Mouse (Mus musculus): ENCODE results near the gene Actn3. TPM values are rescaled to one million over a fixed set of nuclear protein-coding genes. Genes with fewer than 3 reads are reported as not detected.
"Not testable (repeated sequence)": the region's sequence is repeated elsewhere in the genome, so short reads cannot be mapped to it uniquely, and the experiment has no call there.

Gene Actn3
- polyA plus RNA-seq, 1 experiment from 2014 or later, result 2.1 TPM

GRCm38 (mm10) chr19:4836096-4836495 is 41.6 kb downstream of the Actn3 start:
- Histone ChIP-seq H3K36me3 (ENCODE audit: control insufficient read depth, insufficient read depth, low read length) (peaks cover 5% of the 10 kb centered on the region; the same call in 1 of the 2 replicates), H3K27ac (replicated peaks; ENCODE audit: low read depth, low read length) (no peak overlapping the region), H3K27me3 (ENCODE audit: control insufficient read depth, insufficient read depth, low read length) (peaks cover 13% of the 10 kb centered on the region), H3K9me3 (ENCODE audit: control insufficient read depth, low read length) (no peaks in the 10 kb centered on the region), H3K4me3 (replicated peaks; ENCODE audit: low read depth, low read length) (no peak overlapping the region), H3K4me2 (ENCODE audit: low read length) (no peak overlapping the region), H3K4me1 (ENCODE audit: control insufficient read depth, insufficient read depth, low read length) (peaks cover 15% of the 10 kb centered on the region), H3K9ac (replicated peaks; ENCODE audit: low read length) (no peak overlapping the region)
- DNase-seq, result no peak
- ATAC-seq (ENCODE audit: low FRiP score, low TSS enrichment), result no peak
- 81% methylated on average over 2 of the region's 2 CpGs for WGBS

- Histone ChIP-seq H3K4me2 (ENCODE audit: low read length) (no peak overlapping the region), H3K9ac (replicated peaks; ENCODE audit: low read length) (no peak overlapping the region), H3K36me3 (ENCODE audit: control insufficient read depth, insufficient read depth, low read length) (peaks cover 5% of the 10 kb centered on the region), H3K4me3 (replicated peaks; ENCODE audit: low read depth, low read length) (no peak overlapping the region), H3K9me3 (ENCODE audit: control insufficient read depth, low read length) (no peaks in the 10 kb centered on the region), H3K27me3 (ENCODE audit: control insufficient read depth, insufficient read depth, low read length) (no peaks in the 10 kb centered on the region), H3K4me1 (ENCODE audit: control insufficient read depth, insufficient read depth, low read length) (peaks cover 10% of the 10 kb centered on the region), H3K27ac (replicated peaks; ENCODE audit: low read depth, low read length) (no peak overlapping the region)
- DNase-seq (no peak), ATAC-seq (ENCODE audit: low FRiP score, low TSS enrichment) (no peak)
- 91% methylated on average over 8 of the region's 8 CpGs for whole genome bisulfite sequencing
Observed at GRCm38 (mm10) chr19:4833977-4834376, 43.7 kb downstream of the Actn3 start.

GRCm38 (mm10) chr19:4829156-4829555 is 48.6 kb downstream of the Actn3 start:
- Histone ChIP-seq H3K9ac (replicated peaks; ENCODE audit: low read length) (no peak overlapping the region), H3K4me2 (ENCODE audit: low read length) (no peak overlapping the region), H3K27ac (replicated peaks; ENCODE audit: low read depth, low read length) (no peak overlapping the region), H3K27me3 (ENCODE audit: control insufficient read depth, insufficient read depth, low read length) (no peaks in the 10 kb centered on the region), H3K9me3 (ENCODE audit: control insufficient read depth, low read length) (no peaks in the 10 kb centered on the region), H3K4me1 (ENCODE audit: control insufficient read depth, insufficient read depth, low read length) (no peaks in the 10 kb centered on the region), H3K4me3 (replicated peaks; ENCODE audit: low read depth, low read length) (no peak overlapping the region), H3K36me3 (ENCODE audit: control insufficient read depth, insufficient read depth, low read length) (peaks cover 26% of the 10 kb centered on the region)
- DNase-seq, result peak; percentile 24
- 65% methylated on average over 7 of the region's 7 CpGs for WGBS
- no peak for ATAC-seq (ENCODE audit: low FRiP score, low TSS enrichment)

- no peaks in the 10 kb centered on the region for H3K4me1 ChIP-seq (ENCODE audit: control insufficient read depth, insufficient read depth, low read length)
- ATAC-seq (ENCODE audit: low FRiP score, low TSS enrichment) (no peak), DNase-seq (no peak)
- peaks cover 26% of the 10 kb centered on the region for H3K36me3 ChIP-seq (ENCODE audit: control insufficient read depth, insufficient read depth, low read length)
- 64% methylated on average over 16 of the region's 16 CpGs for WGBS
- no peak overlapping the region for H3K4me3 ChIP-seq (replicated peaks; ENCODE audit: low read depth, low read length)
- H3K9me3 ChIP-seq (ENCODE audit: control insufficient read depth, low read length), result no peaks in the 10 kb centered on the region
- H3K27ac ChIP-seq (replicated peaks; ENCODE audit: low read depth, low read length), result no peak overlapping the region
- H3K9ac ChIP-seq (replicated peaks; ENCODE audit: low read length), result no peak overlapping the region
- no peak overlapping the region for H3K4me2 ChIP-seq (ENCODE audit: low read length)
- H3K27me3 ChIP-seq (ENCODE audit: control insufficient read depth, insufficient read depth, low read length), result no peaks in the 10 kb centered on the region
Observed at GRCm38 (mm10) chr19:4828444-4829114, 49.1 kb downstream of the Actn3 start.

- Histone ChIP-seq H3K4me3 (replicated peaks; ENCODE audit: low read depth, low read length) (no peak overlapping the region), H3K9ac (replicated peaks; ENCODE audit: low read length) (no peak overlapping the region), H3K36me3 (ENCODE audit: control insufficient read depth, insufficient read depth, low read length) (peaks cover 16% of the 10 kb centered on the region), H3K4me1 (ENCODE audit: control insufficient read depth, insufficient read depth, low read length) (no peaks in the 10 kb centered on the region), H3K4me2 (ENCODE audit: low read length) (no peak overlapping the region), H3K9me3 (ENCODE audit: control insufficient read depth, low read length) (no peaks in the 10 kb centered on the region), H3K27me3 (ENCODE audit: control insufficient read depth, insufficient read depth, low read length) (no peaks in the 10 kb centered on the region), H3K27ac (replicated peaks; ENCODE audit: low read depth, low read length) (no peak overlapping the region)
- ATAC-seq (ENCODE audit: low FRiP score, low TSS enrichment), result no peak
- peak; percentile 52 for DNase-seq
- WGBS, result 82% methylated on average over 5 of the region's 5 CpGs
Observed at GRCm38 (mm10) chr19:4820678-4821303, 56.9 kb downstream of the Actn3 start.

GRCm38 (mm10) chr19:4817182-4817835 is 60.4 kb downstream of the Actn3 start:
- no peaks in the 10 kb centered on the region for H3K9me3 ChIP-seq (ENCODE audit: control insufficient read depth, low read length)

GRCm38 (mm10) chr19:4813015-4813414 is 64.7 kb downstream of the Actn3 start:
- no peaks in the 10 kb centered on the region for H3K9me3 ChIP-seq (ENCODE audit: control insufficient read depth, low read length)
- no peaks in the 10 kb centered on the region for H3K27me3 ChIP-seq (ENCODE audit: control insufficient read depth, insufficient read depth, low read length)
- no peak overlapping the region for H3K4me2 ChIP-seq (ENCODE audit: low read length)
- no peaks in the 10 kb centered on the region for H3K36me3 ChIP-seq (ENCODE audit: control insufficient read depth, insufficient read depth, low read length)
- no peak for ATAC-seq (ENCODE audit: low FRiP score, low TSS enrichment)
- peak; percentile 15 for DNase-seq
- WGBS, result 86% methylated on average over 6 of the region's 6 CpGs
- no peak overlapping the region for H3K9ac ChIP-seq (replicated peaks; ENCODE audit: low read length)
- H3K4me3 ChIP-seq (replicated peaks; ENCODE audit: low read depth, low read length), result no peak overlapping the region
- no peak overlapping the region for H3K27ac ChIP-seq (replicated peaks; ENCODE audit: low read depth, low read length)
- H3K4me1 ChIP-seq (ENCODE audit: control insufficient read depth, insufficient read depth, low read length), result peaks cover 17% of the 10 kb centered on the region

More at GRCm38 (mm10) chr19:4817182-4817835, 60.4 kb downstream of the Actn3 start:
- 77% methylated on average over 1 of the region's 1 CpGs for WGBS
- ATAC-seq (ENCODE audit: low FRiP score, low TSS enrichment) (no peak), DNase-seq (no peak)
- Histone ChIP-seq H3K27ac (replicated peaks; ENCODE audit: low read depth, low read length) (no peak overlapping the region), H3K27me3 (ENCODE audit: control insufficient read depth, insufficient read depth, low read length) (no peaks in the 10 kb centered on the region), H3K9ac (replicated peaks; ENCODE audit: low read length) (no peak overlapping the region), H3K4me3 (replicated peaks; ENCODE audit: low read depth, low read length) (no peak overlapping the region), H3K4me2 (ENCODE audit: low read length) (no peak overlapping the region), H3K4me1 (ENCODE audit: control insufficient read depth, insufficient read depth, low read length) (no peaks in the 10 kb centered on the region; the same call in 1 of the 2 replicates), H3K36me3 (ENCODE audit: control insufficient read depth, insufficient read depth, low read length) (no peaks in the 10 kb centered on the region)

- ATAC-seq (ENCODE audit: low FRiP score, low TSS enrichment); H3K9me3 ChIP-seq (ENCODE audit: control insufficient read depth, low read length); H3K27me3 ChIP-seq (ENCODE audit: control insufficient read depth, insufficient read depth, low read length); H3K36me3 ChIP-seq (ENCODE audit: control insufficient read depth, insufficient read depth, low read length); DNase-seq: not testable (repeated sequence)
- Histone ChIP-seq H3K9ac (replicated peaks; ENCODE audit: low read length) (peak overlapping the region; percentile 68; the same call in 1 of the 2 replicates), H3K27ac (replicated peaks; ENCODE audit: low read depth, low read length) (0 out of 2 replicates have a peak overlapping the region, but pooled peaks have one; percentile 79), H3K4me1 (ENCODE audit: control insufficient read depth, insufficient read depth, low read length) (peaks cover 18% of the 10 kb centered on the region), H3K4me3 (replicated peaks; ENCODE audit: low read depth, low read length) (peak overlapping the region; percentile 87), H3K4me2 (ENCODE audit: low read length) (peak overlapping the region; percentile 94)
- WGBS, result 79% methylated on average over 8 of the region's 8 CpGs
Observed at GRCm38 (mm10) chr19:4812334-4812949, 65.3 kb downstream of the Actn3 start.

Data from midbrain, embryonic 14.5 days (tissue).